Mouse (Mus musculus): ENCODE data around the gene Hint2. TPM values are rescaled to one million over a fixed set of nuclear protein-coding genes. Genes with fewer than 3 reads are reported as not detected.

The Hint2 gene
- total and polyA plus RNA-seq, 3 experiments = 6.4 to 27.9 (median 17.8) TPM

DNA sequence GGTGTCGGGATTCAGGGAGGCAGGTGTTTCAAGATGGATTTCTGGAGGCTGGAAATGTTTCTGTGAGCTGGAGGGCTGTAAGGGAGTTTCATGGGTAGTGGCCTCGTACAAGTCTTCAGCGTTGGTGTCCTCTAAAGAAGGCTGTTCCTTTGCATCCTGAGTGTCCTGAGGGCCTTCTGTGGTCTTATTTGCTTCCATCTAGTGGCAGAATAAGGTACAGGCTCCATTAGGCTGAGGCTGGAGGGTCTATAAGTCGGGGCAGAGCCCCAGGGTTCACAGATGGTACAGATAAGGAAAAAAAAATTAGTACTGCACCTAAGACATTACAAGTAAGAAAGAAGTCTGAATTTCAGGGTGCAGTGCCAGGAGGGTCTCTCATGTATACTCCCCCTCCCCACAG lies 10.1 kb upstream of the Hint2 start:
- in situ Hi-C loops (cut with MboI; ENCODE audit: low pct_ligation_motif_present, low pct_unique_long_range_greater_than_20kb, low sequenced_read_pairs) = no loop called here

DNA sequence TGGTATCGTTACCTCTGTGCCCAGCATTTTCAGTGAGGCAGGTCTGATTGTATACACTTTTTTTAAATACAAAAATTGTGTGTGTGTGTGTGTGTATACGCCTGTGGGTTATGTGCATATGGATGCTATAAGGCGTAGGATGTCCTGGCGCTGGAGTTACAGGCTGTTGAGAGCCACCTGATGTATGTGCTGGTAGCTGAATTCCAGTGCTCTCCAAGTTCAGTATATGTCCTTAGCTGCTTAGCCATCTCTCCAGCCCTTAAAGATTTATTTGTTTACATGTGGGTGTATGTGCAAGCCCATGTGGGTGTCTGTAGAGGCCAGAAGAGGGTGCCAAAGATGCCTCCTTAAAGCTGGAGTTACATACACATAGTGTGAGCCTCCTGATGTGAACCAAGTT lies 880 bp upstream of the Hint2 start:
- peak overlapping the region; percentile 78 for H3K4me2 ChIP-seq (ENCODE audit: insufficient read depth, low read depth, poor library complexity, severe bottlenecking)
- TF ChIP-seq NELFE (IDR thresholded peaks at IDR 0.05; ENCODE audit: low read depth, low read length) = no peak
- peak in 1 of 2 experiments; percentile 23; a peak in 2 of 4 replicates for TF ChIP-seq CTCF (conservative IDR thresholded peaks at IDR 0.05 in 1 of 2, IDR thresholded peaks at IDR 0.05 in 1 of 2; ENCODE audit: low read depth in 2 of 2, low read length in 2 of 2)
- in situ Hi-C loops (cut with MboI; ENCODE audit: low pct_ligation_motif_present, low pct_unique_long_range_greater_than_20kb, low sequenced_read_pairs) (no loop called here), dilution Hi-C loops (cut with MboI; ENCODE audit: extremely low pct_ligation_motif_present, extremely low pct_unique_long_range_greater_than_20kb, low sequenced_read_pairs) (no loop called here)
- H3K4me3 ChIP-seq (replicated peaks in 1 of 3; ENCODE audit: low read depth in 2 of 3, low read length in 2 of 3, poor library complexity in 1 of 3) = peak overlapping the region in 2 of 3 experiments; percentile 23 to 46
- no peaks in the 10 kb centered on the region for H3K79me2 ChIP-seq (replicated peaks; ENCODE audit: control insufficient read depth, extremely low read depth, insufficient read depth, poor library complexity, severe bottlenecking)
- H3K4me1 ChIP-seq (ENCODE audit: control insufficient read depth in 1 of 2, insufficient read depth in 2 of 2) = peaks cover 0 to 9% of the 10 kb centered on the region in 2 experiments; a peak in 2 of 4 replicates
- H3K27ac ChIP-seq (ENCODE audit: insufficient read depth, low read depth) = no peak overlapping the region
- no peak for DNase-seq (ENCODE audit: extremely low read depth)
- no peaks in the 10 kb centered on the region for H3K9me3 ChIP-seq (replicated peaks; ENCODE audit: low read length)
- no peak overlapping the region for H3K9ac ChIP-seq (ENCODE audit: insufficient read depth, low read depth)
- peaks cover 63% of the 10 kb centered on the region for H3K27me3 ChIP-seq (replicated peaks)
- H3K36me3 ChIP-seq (replicated peaks in 1 of 2; ENCODE audit: control insufficient read depth in 1 of 2, insufficient read depth in 1 of 2, low read length in 1 of 2) = no peaks in the 10 kb centered on the region

More for the DNA sequence above, 10.1 kb upstream of the Hint2 start:
- no peaks in the 10 kb centered on the region for H3K9me3 ChIP-seq (replicated peaks; ENCODE audit: low read length)
- no peak for DNase-seq (ENCODE audit: extremely low read depth)
- H3K4me1 ChIP-seq (ENCODE audit: control insufficient read depth in 1 of 2, insufficient read depth in 2 of 2) = peaks cover 0 to 10% of the 10 kb centered on the region in 2 experiments; a peak in 3 of 4 replicates
- H3K4me2 ChIP-seq (ENCODE audit: insufficient read depth, low read depth, poor library complexity, severe bottlenecking) = no peak overlapping the region
- H3K79me2 ChIP-seq (replicated peaks; ENCODE audit: control insufficient read depth, extremely low read depth, insufficient read depth, poor library complexity, severe bottlenecking) = no peaks in the 10 kb centered on the region
- H3K27me3 ChIP-seq (replicated peaks) = peaks cover 92% of the 10 kb centered on the region
- H3K4me3 ChIP-seq (replicated peaks in 1 of 3; ENCODE audit: low read depth in 2 of 3, low read length in 2 of 3, poor library complexity in 1 of 3) = no peak overlapping the region
- no peak overlapping the region for H3K27ac ChIP-seq (ENCODE audit: insufficient read depth, low read depth)
- no peak overlapping the region for H3K9ac ChIP-seq (ENCODE audit: insufficient read depth, low read depth)
- TF ChIP-seq RAD21 (IDR thresholded peaks at IDR 0.05; ENCODE audit: low read depth, low read length) (peak; percentile 48), NRF1 (IDR thresholded peaks at IDR 0.05; ENCODE audit: low read depth, low read length) (no peak), CTCF (conservative IDR thresholded peaks at IDR 0.05 in 1 of 2, IDR thresholded peaks at IDR 0.05 in 1 of 2; ENCODE audit: low read depth in 2 of 2, low read length in 2 of 2) (peak; percentile 53 to 67), CHD2 (IDR thresholded peaks at IDR 0.05; ENCODE audit: low read length) (no peak), SMC3 (IDR thresholded peaks at IDR 0.05; ENCODE audit: low read depth, low read length) (peak; percentile 74), ZKSCAN1 (IDR thresholded peaks at IDR 0.05; ENCODE audit: borderline replicate concordance, low read depth, low read length) (no peak)
- dilution Hi-C loops (cut with MboI; ENCODE audit: extremely low pct_ligation_motif_present, extremely low pct_unique_long_range_greater_than_20kb, low sequenced_read_pairs) = no loop called here
- H3K36me3 ChIP-seq (replicated peaks in 1 of 2; ENCODE audit: control insufficient read depth in 1 of 2, insufficient read depth in 1 of 2, low read length in 1 of 2) = no peaks in the 10 kb centered on the region

DNA sequence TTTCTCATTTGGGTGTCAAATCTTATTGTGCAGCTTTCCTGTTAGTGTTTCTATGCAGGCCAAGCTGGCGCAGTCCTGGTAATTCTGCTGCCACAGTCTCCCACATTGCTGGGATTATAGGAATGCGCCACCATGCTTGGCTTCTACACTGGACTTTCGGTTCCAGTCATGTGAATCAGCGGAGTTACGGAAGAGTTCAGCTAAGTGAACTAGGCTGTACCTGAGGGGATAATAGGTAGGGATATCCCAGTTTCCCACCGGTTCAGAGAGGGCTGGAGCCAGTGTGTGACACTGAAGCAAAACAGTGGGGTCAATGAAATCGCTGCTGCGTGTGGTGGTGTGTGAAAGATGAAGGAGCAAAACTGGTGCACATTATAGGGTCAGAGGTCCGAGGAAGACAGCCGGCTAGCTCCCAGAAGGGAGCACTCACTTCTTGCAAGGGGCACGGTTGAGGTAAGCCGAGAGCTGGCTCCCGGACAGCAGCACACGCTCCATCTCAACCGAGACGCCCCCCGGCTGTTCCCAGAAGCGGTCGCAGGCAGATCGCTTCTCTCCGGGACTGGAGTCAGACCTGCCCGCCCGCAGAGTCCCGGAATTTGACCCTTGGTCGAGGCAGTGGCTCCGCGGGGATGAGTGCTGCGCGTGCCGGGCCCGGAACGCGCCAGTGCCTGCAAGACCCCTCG lies 469 bp downstream of the Hint2 start:
- no peaks in the 10 kb centered on the region for H3K9me3 ChIP-seq (replicated peaks; ENCODE audit: low read length)
- H3K27ac ChIP-seq (ENCODE audit: insufficient read depth, low read depth) = no peak overlapping the region
- peaks cover 0 to 9% of the 10 kb centered on the region in 2 experiments; a peak in 2 of 4 replicates for H3K4me1 ChIP-seq (ENCODE audit: control insufficient read depth in 1 of 2, insufficient read depth in 2 of 2)
- peaks cover 50% of the 10 kb centered on the region for H3K27me3 ChIP-seq (replicated peaks)
- DNase-seq (ENCODE audit: extremely low read depth) = no peak
- dilution Hi-C loops (cut with MboI; ENCODE audit: extremely low pct_ligation_motif_present, extremely low pct_unique_long_range_greater_than_20kb, low sequenced_read_pairs) (no loop called here), in situ Hi-C loops (cut with MboI; ENCODE audit: low pct_ligation_motif_present, low pct_unique_long_range_greater_than_20kb, low sequenced_read_pairs) (no loop called here)
- no peaks in the 10 kb centered on the region for H3K36me3 ChIP-seq (replicated peaks in 1 of 2; ENCODE audit: control insufficient read depth in 1 of 2, insufficient read depth in 1 of 2, low read length in 1 of 2)
- peak overlapping the region; percentile 83 for H3K4me2 ChIP-seq (ENCODE audit: insufficient read depth, low read depth, poor library complexity, severe bottlenecking)
- H3K9ac ChIP-seq (ENCODE audit: insufficient read depth, low read depth) = peak overlapping the region; percentile 95
- TF ChIP-seq IRF4 (IDR thresholded peaks at IDR 0.05; ENCODE audit: low read depth, low read length) (no peak), USF2 (conservative IDR thresholded peaks at IDR 0.05; ENCODE audit: low read depth, low read length) (no peak)
- no peaks in the 10 kb centered on the region for H3K79me2 ChIP-seq (replicated peaks; ENCODE audit: control insufficient read depth, extremely low read depth, insufficient read depth, poor library complexity, severe bottlenecking)
- H3K4me3 ChIP-seq (replicated peaks in 1 of 3; ENCODE audit: low read depth in 2 of 3, low read length in 2 of 3, poor library complexity in 1 of 3) = peak overlapping the region; percentile 58 to 88 (median 75)

All from CH12.LX (cell line).